Mouse (Mus musculus): ENCODE data around the gene Hbb-bt. TPM values are rescaled to one million over a fixed set of nuclear protein-coding genes. Genes with fewer than 3 reads are reported as not detected.

Hbb-bt gene
- total and polyA plus RNA-seq, 3 experiments = 118 to 120 TPM; not detected in 1

- TF ChIP-seq MAX (IDR thresholded peaks at IDR 0.05; ENCODE audit: low read length) (no peak), KAT2A (conservative IDR thresholded peaks at IDR 0.05; ENCODE audit: low read depth, low read length) (no peak), RAD21 (IDR thresholded peaks at IDR 0.05; ENCODE audit: low read depth, low read length) (no peak), POLR2AphosphoS2 (IDR thresholded peaks at IDR 0.05; ENCODE audit: low read length) (no peak), E2F4 (IDR thresholded peaks at IDR 0.05; ENCODE audit: borderline replicate concordance, low read depth, low read length) (no peak), ZMIZ1 (IDR thresholded peaks at IDR 0.05; ENCODE audit: low read depth, low read length) (no peak), ETS1 (IDR thresholded peaks at IDR 0.05; ENCODE audit: low read depth, low read length) (peak; percentile 76), MYB (IDR thresholded peaks at IDR 0.05; ENCODE audit: low read depth, low read length) (no peak), MEF2A (IDR thresholded peaks at IDR 0.05; ENCODE audit: extremely low read depth, insufficient replicate concordance, low read depth, low read length, poor library complexity, severe bottlenecking) (no peak), TAL1 (IDR thresholded peaks at IDR 0.05; ENCODE audit: low read length) (no peak; the same call in 1 of the 2 replicates), GABPA (IDR thresholded peaks at IDR 0.05; ENCODE audit: low read depth, low read length) (no peak), HCFC1 (IDR thresholded peaks at IDR 0.05; ENCODE audit: low read depth, low read length) (no peak), MAZ (IDR thresholded peaks at IDR 0.05; ENCODE audit: low read depth, low read length) (no peak), SMC3 (IDR thresholded peaks at IDR 0.05; ENCODE audit: low read depth, low read length) (no peak)
Observed at GRCm38 (mm10) chr7:103861531-103861930, 47.7 kb upstream of the Hbb-bt start (continued).

- Histone ChIP-seq H3K4me3 (ENCODE audit: control insufficient read depth in 1 of 2, insufficient read depth in 1 of 2, low read depth in 2 of 2, low read length in 2 of 2) (no peak overlapping the region; a peak in 1 of 4 replicates), H3K9ac (ENCODE audit: control insufficient read depth, low read depth, low read length, poor library complexity, severe bottlenecking) (peak overlapping the region; percentile 37; the same call in 1 of the 2 replicates), H3K79me2 (ENCODE audit: control insufficient read depth, insufficient read depth, low read length, poor library complexity) (no peaks in the 10 kb centered on the region), H3K9me3 (replicated peaks; ENCODE audit: insufficient read depth, low read length) (no peaks in the 10 kb centered on the region), H3K27ac (ENCODE audit: control insufficient read depth, low read depth, low read length) (peak overlapping the region; percentile 84), H3K27me3 (ENCODE audit: control insufficient read depth in 1 of 2, insufficient read depth in 2 of 2, low read length in 2 of 2) (no peaks in the 10 kb centered on the region), H3K36me3 (ENCODE audit: control insufficient read depth in 1 of 2, insufficient read depth in 2 of 2, low read length in 2 of 2) (peaks cover 0 to 39% of the 10 kb centered on the region in 2 experiments; a peak in 2 of 4 replicates), H3K4me1 (ENCODE audit: control insufficient read depth in 1 of 2, insufficient read depth in 2 of 2, low read length in 2 of 2) (peaks cover 11 to 25% of the 10 kb centered on the region in 2 experiments)
- peak; percentile 98 for DNase-seq (ENCODE audit: low read depth, low spot score)
- no peak for TF ChIP-seq KAT2A (conservative IDR thresholded peaks at IDR 0.05; ENCODE audit: low read depth, low read length)
- TF ChIP-seq POLR2A (IDR thresholded peaks at IDR 0.05; ENCODE audit: control insufficient read depth in 1 of 2, insufficient read depth in 1 of 2, low read depth in 1 of 2, low read length in 2 of 2, poor library complexity in 1 of 2) = peak in 1 of 2 experiments; percentile 33; a peak in 1 of 4 replicates
- TF ChIP-seq MYB (IDR thresholded peaks at IDR 0.05; ENCODE audit: low read depth, low read length) = no peak
- no peak for TF ChIP-seq NRF1 (IDR thresholded peaks at IDR 0.05; ENCODE audit: insufficient read depth, low read depth, low read length, poor library complexity, severe bottlenecking)
- no peak; the same call in 1 of the 2 replicates for TF ChIP-seq NELFE (IDR thresholded peaks at IDR 0.05; ENCODE audit: low read depth, low read length)
- TF ChIP-seq GATA1 (IDR thresholded peaks at IDR 0.05; ENCODE audit: low read depth, low read length) = peak; percentile 81
- TF ChIP-seq ZKSCAN1 (IDR thresholded peaks at IDR 0.05; ENCODE audit: low read depth, low read length) = no peak
- TF ChIP-seq MXI1 (IDR thresholded peaks at IDR 0.05; ENCODE audit: low read depth, low read length) = peak; percentile 34; the same call in 1 of the 2 replicates
- TF ChIP-seq TBP (IDR thresholded peaks at IDR 0.05; ENCODE audit: low read depth, low read length) = no peak
- no peak for TF ChIP-seq CTCF (IDR thresholded peaks at IDR 0.05 in 2 of 3, conservative IDR thresholded peaks at IDR 0.05 in 1 of 3; ENCODE audit: control insufficient read depth in 1 of 3, insufficient read depth in 1 of 3, low read depth in 2 of 3, low read length in 3 of 3, poor library complexity in 1 of 3, severe bottlenecking in 1 of 3)
- peak; percentile 98 for TF ChIP-seq MAFK (IDR thresholded peaks at IDR 0.05; ENCODE audit: borderline replicate concordance, low read depth, low read length)
- no peak for TF ChIP-seq MEF2A (IDR thresholded peaks at IDR 0.05; ENCODE audit: extremely low read depth, insufficient replicate concordance, low read depth, low read length, poor library complexity, severe bottlenecking)
- TF ChIP-seq SMC3 (IDR thresholded peaks at IDR 0.05; ENCODE audit: low read depth, low read length) = no peak
- TF ChIP-seq GABPA (IDR thresholded peaks at IDR 0.05; ENCODE audit: low read depth, low read length) = peak; percentile 99
- no peak for TF ChIP-seq ZMIZ1 (IDR thresholded peaks at IDR 0.05; ENCODE audit: low read depth, low read length)
- no peak for TF ChIP-seq POLR2AphosphoS5 (IDR thresholded peaks at IDR 0.05; ENCODE audit: borderline replicate concordance, low read depth, low read length)
- no peak for TF ChIP-seq RAD21 (IDR thresholded peaks at IDR 0.05; ENCODE audit: low read depth, low read length)
- no peak for TF ChIP-seq UBTF (IDR thresholded peaks at IDR 0.05; ENCODE audit: borderline replicate concordance, insufficient read depth, low read depth, low read length)
- no peak for TF ChIP-seq BHLHE40 (IDR thresholded peaks at IDR 0.05; ENCODE audit: borderline replicate concordance, low read depth, low read length)
- no peak for TF ChIP-seq POLR2AphosphoS2 (IDR thresholded peaks at IDR 0.05; ENCODE audit: low read length)
- no peak for TF ChIP-seq MAZ (IDR thresholded peaks at IDR 0.05; ENCODE audit: low read depth, low read length)
- no peak for TF ChIP-seq MAX (IDR thresholded peaks at IDR 0.05; ENCODE audit: low read length)
- TF ChIP-seq ETS1 (IDR thresholded peaks at IDR 0.05; ENCODE audit: low read depth, low read length) = peak; percentile 99
- peak; percentile 91 for TF ChIP-seq SIN3A (IDR thresholded peaks at IDR 0.05; ENCODE audit: low read length)
- TF ChIP-seq JUND (IDR thresholded peaks at IDR 0.05; ENCODE audit: low read depth, low read length) = peak; percentile 80; the same call in 1 of the 2 replicates
- no peak for TF ChIP-seq MYC (IDR thresholded peaks at IDR 0.05; ENCODE audit: low read depth, low read length)
- no peak for TF ChIP-seq USF2 (IDR thresholded peaks at IDR 0.05; ENCODE audit: borderline replicate concordance in 1 of 2, insufficient read depth in 1 of 2, low read depth in 1 of 2, low read length in 2 of 2)
- no peak for TF ChIP-seq E2F4 (IDR thresholded peaks at IDR 0.05; ENCODE audit: borderline replicate concordance, low read depth, low read length)
- peak; percentile 67 for TF ChIP-seq RCOR1 (IDR thresholded peaks at IDR 0.05; ENCODE audit: low read depth, low read length)
- 0 out of 2 replicates have a peak, but pooled peaks have one; percentile 69 for TF ChIP-seq CHD1 (IDR thresholded peaks at IDR 0.05; ENCODE audit: low read depth, low read length)
Observed at GRCm38 (mm10) chr7:103860855-103861254, 47.1 kb upstream of the Hbb-bt start.
